Mouse (Mus musculus) cerebellum, postnatal 14 days (tissue): ENCODE measurements around the gene Slc5a6.
A peak's percentile ranks its signal among the peaks of the same experiment; 100 is the strongest.
"Not testable (repeated sequence)": the region's sequence is repeated elsewhere in the genome, so short reads cannot be mapped to it uniquely, and the experiment has no call there.

Experiments used
- DNase-seq, 2 experiments: peaks; one replicate each; pipeline ENCODE4 v3.0.0; 2021; ENCODE audit warnings: mixed read lengths in 2 of 2

Slc5a6 gene

GRCm38 (mm10) chr5:31055216-31056140 lies 6.8 kb upstream of the Slc5a6 start:
- no peak for DNase-seq

DNA sequence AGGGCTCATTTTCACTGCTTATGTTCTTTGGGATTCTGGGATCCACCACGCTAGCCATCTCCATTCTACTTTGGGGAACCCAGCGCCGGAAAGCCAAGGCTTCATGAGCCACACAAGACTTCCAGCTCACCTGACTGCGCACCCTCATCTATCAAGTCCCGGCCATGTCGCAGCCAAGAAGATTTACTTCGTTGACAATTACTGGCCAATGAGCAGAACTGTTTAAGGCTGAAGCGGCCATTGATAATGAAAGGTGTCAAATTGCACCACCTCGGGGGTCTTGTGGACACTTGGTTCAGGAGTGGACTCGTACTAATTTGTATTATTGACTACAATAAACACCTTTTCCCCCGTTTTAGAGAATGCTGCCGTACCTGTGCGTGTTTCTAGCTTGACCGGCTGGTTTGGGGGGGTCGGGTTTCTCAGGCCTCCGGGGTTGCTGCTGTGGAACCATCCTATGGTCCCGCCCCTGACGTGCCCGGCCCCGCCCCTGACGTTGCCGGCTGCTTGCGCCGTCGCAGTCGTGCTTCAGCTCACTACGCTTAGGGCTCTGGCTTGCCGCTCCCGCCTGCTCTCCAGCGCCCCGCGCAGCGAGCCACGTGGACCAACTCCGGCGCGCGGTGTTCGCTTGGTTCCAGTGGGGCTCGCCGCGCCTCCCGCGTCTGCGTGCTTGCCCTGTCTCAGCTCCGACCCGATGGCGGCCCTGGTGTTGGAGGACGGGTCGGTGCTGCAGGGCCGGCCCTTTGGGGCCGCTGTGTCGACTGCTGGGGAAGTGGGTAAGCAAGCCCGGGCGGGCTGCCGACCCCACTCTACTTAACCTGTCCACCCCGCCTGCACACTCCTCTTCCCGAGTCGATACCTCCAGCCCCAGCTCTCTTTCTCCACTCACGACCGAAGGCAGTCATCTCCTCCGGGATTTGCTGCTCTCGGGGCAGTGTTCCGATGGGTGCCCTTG lies 5.8 kb upstream of the Slc5a6 start, which contains the start of gene Cad:
Gene Cad (plus strand): TSS at position 520 of the 955 bp plus-strand sequence.
- peak; percentile 94 to 96 for DNase-seq

- peak in 1 of 2 experiments; percentile 14 for DNase-seq
Observed at GRCm38 (mm10) chr5:31053728-31054127, 5.0 kb upstream of the Slc5a6 start.

DNA sequence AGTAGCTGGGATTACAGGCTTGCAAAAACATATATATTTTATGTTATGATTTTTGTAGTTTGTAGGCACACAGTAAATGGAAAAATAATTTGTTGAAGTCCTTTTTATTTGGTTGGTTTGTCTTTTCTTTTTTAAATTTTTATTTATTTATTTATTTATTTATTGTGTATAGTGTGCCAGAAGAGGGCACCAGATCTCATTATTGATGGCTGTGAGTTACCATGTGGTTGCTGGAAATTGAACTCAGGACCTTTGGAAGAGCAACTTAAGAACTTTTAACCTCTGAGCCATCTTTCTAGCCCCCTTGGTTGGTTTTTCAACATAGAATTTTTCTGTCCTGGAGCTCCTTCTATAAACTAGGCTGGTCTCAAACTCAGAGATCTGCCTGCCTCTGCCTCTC lies 1.7 kb upstream of the Slc5a6 start:
- no peak for DNase-seq

DNA sequence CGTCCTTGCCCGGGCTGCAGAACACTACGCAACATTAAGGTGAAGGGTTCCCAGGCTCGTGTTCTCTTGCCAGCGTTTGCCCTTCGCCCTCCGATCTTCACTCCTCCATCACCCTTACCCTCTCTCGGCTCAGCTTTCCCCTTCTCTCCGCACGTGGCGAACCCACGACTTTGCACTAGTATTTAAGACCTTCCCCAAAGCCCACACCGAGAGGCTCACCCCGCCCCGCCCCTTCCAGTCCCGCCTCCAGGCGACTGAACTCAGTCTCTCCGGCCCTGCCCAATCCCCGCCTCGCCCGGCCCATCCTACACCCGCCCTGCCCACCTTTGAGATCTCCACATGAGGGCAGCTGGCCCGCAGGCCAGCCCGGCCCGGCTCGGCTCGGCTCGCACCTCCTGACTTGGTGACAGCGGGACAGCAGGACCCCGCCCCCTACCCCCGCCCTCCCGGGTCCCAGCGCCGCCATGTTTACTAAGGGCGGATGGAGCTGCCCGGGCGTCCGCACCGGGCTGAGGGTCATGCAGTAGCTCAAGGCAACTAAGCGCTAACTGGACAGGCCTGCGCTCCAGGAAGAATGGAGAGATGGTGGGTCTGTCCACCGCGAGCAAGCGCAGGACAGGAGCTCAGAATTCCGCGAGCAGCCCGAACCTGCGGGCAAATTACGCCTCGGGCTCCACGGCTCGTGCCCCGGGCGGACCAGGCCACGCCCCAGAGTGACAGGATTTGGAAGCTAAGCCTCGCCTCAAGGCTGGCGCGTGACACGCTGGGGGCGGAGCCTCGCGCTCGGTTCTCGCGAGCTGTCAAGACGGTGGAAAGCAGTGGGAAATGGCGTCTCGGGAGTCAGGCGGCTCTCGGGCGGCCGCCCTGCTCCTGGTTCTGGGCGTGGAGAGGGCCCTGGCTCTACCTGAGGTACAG lies 619 bp downstream of the Slc5a6 start, which contains the start of gene Atraid:
Gene Atraid (plus strand): TSS at position 465 of the 915 bp plus-strand sequence.
- peak; percentile 99 for DNase-seq

DNA sequence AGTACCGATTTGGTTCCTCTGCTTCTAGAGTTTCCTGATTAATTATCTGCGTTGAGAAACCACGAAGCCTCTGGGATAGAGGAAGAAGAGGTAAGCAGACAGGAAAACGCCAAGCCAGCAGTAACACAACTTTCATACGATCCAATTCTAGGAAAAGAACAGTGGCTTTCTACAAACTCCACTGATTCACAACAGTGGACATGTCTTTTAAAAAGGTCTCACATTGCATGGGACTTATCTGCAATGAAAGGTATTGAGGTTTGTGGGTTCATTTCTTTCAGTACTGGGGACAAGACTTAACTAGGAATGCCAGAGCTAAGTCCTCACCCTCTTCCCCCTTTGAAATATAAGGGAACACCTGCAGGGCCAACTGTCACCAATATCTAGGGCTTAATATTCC lies 1.6 kb downstream of the Slc5a6 start:
- DNase-seq = no peak

GRCm38 (mm10) chr5:31046416-31046815 lies 2.3 kb downstream of the Slc5a6 start:
- DNase-seq = no peak

DNA sequence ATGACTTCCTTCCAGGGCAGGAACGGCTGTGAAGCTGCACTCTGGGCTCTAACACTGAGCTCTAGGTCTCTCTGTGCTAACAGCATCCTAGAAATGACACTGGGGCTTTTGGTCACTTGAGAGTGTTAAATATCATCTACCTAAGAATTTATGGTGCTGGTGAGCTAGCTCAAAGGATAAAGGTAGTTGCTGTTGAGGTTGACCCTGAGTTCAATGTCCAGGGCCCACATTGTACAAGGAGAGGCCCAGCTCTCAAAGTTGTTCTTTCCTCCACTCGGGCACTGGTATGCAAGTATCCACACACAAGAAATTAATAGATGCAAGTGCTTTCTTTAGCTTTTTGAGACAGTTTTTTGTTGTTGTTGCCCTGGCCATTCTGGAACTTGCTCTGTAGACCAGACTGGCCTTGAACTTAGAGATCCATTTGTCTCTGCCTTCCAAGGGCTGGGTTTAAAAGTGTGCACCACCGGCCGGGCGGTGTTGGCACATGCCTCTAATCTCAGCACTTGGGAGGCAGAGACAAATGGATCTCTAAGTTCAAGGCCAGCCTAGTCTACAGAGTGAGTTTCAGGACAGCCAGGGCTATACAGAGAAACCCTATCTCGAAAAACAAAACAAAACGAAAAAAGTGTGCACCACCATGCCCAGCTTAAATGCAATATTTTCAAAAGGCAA lies 10.4 kb downstream of the Slc5a6 start:
- DNase-seq = no peak

- DNase-seq = not testable (repeated sequence)
Observed at GRCm38 (mm10) chr5:31036556-31036955, 12.2 kb downstream of the Slc5a6 start.

DNA sequence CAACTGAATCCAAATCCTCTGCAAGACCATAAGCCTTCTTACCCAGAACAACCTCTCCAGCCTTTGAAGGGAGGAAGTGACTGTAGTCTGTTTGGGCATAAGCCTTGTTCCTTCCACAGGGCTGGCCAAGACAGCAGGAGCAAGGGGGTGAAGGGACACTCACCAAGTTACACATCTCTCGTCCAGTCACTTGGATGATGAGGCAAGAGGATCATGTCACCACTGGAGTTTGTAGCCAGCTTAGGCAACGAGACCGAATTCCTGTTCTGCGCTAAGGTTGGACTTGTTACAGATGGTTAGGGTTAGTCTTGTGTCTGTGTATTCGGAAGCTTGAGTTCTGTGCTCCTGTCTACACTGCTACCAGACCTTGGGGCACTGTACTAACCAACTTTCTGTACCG lies 14.1 kb downstream of the Slc5a6 start:
- DNase-seq = no peak

- no peak for DNase-seq
Observed at GRCm38 (mm10) chr5:31031508-31031907, 17.2 kb downstream of the Slc5a6 start.

- no peak for DNase-seq
Observed at GRCm38 (mm10) chr5:31030926-31031325, 17.8 kb downstream of the Slc5a6 start.

DNA sequence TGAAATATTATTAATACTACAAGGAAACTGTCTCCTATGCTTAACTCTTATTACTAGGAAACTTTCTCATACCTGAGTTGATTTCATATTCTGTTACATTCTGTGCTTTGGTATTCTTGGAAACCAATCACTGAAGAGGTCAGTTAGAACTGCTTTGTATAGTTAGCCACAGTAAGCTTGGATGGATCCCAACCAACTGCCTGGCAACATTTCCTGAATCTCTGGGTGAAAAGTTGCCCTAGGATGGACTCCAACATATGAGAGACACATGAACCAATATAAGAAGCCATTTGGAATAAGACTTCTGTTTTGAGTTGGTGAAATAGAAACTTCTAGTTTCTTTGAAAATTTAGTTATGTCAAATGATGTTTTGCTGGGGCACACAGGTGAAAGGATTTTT lies 24.1 kb downstream of the Slc5a6 start:
- DNase-seq = no peak

DNA sequence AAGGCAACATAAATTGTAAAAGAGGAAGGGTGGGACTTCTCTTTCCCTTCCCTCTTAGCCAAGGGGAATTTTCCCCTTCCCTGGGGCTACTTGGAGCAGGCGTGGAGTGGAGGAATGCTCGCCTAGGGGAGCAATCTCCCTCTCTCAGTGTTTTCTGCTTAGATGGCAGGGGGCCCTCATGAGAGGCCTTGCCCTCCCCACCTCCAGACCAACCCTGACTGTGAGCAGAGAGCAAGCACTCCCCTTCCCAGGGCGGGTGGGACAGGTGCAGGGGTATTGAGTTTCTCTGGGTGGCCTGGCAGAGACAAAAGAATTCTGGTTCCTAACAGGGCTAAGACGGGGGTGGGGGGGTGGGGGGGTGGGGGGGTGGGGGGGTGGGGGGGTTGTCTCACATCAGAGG lies 25.5 kb downstream of the Slc5a6 start:
- DNase-seq = no peak

GRCm38 (mm10) chr5:31022690-31023089 lies 26.0 kb downstream of the Slc5a6 start:
- DNase-seq = no peak

- DNase-seq = not testable (repeated sequence)
Observed at GRCm38 (mm10) chr5:31021790-31022189, 26.9 kb downstream of the Slc5a6 start.

DNA sequence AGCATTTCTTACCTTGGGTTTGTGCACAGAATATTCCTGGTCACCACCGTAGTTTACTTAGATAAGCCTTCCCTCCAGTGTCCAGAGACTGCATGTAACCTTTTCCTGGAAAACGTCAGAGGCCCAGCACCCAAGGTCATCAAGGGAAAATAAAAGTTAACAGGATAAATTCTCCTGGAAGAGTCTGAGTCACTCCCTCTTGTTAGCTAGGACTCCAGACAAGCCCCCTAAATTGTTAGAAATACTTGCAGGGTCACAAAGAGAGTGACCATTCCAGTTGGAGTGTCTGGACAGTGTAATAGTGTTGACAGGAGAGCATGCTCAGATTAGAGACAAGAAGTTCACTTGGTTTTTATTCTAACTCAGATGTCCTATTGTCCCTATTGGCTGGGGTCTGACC lies 32.8 kb downstream of the Slc5a6 start:
- DNase-seq = no peak

- DNase-seq = no peak
Observed at GRCm38 (mm10) chr5:31012737-31013136, 36.0 kb downstream of the Slc5a6 start.

GRCm38 (mm10) chr5:31004184-31004583 lies 44.5 kb downstream of the Slc5a6 start:
- peak; percentile 96 to 97 for DNase-seq

- no peak for DNase-seq
Observed at GRCm38 (mm10) chr5:31001560-31001959, 47.2 kb downstream of the Slc5a6 start.

DNA sequence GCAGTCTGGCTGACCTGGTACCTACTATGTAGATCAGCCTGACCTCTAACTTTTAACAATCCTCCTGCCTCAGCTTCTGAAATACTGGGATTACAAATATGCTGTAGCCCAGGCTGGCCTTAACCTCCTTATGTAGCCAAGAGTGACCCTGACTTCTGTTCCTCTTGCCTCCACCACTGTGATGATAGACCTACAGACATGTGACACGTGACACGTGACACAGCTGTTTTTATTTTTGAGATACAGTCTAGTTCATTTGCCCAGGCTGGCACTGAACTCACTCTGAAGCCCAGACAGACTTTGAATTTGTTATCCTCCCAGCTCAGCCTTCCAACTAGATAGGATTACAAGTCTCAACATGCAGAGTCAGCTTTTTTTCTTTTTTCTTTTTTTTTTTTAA lies 47.7 kb downstream of the Slc5a6 start:
- DNase-seq = no peak

GRCm38 (mm10) chr5:31000122-31000521 lies 48.6 kb downstream of the Slc5a6 start:
- DNase-seq = no peak
